Mouse (Mus musculus) midbrain, postnatal 0 days (tissue): ENCODE measurements around the gene Prrt4. TPM values are rescaled to one million over a fixed set of nuclear protein-coding genes. Genes with fewer than 3 reads are reported as not detected.

ENCODE experiments used
- ATAC-seq: fragments of 200-750 bp; cut with Nextera tagmentation; 2 replicates; pipeline ENCODE4 v1.8.0; 2017; ENCODE audit warnings: moderate number of reproducible peaks, mild to moderate bottlenecking, moderate TSS enrichment, moderate library complexity; ENCODE audit not compliant: low FRiP score
- DNase-seq: peaks from one replicate; pipeline ENCODE4 v3.0.0-alpha.2; 2015; ENCODE audit warnings: low spot score
- H3K27ac ChIP-seq: fragments of 300-500 bp; sonication (generic); 2 replicates; pipeline ENCODE4 v1.5.1; 2014; ENCODE audit warnings: low read depth, mild to moderate bottlenecking, low read length, mixed read lengths
- H3K27me3 ChIP-seq: fragments of 300-500 bp; sonication (generic); 2 replicates; pipeline ENCODE4 v1.6.1; 2014; ENCODE audit warnings: low read length, control low read depth, mixed read lengths; ENCODE audit not compliant: insufficient read depth
- H3K36me3 ChIP-seq: fragments of 300-500 bp; sonication (generic); 2 replicates; pipeline ENCODE4 v1.6.1; 2014; ENCODE audit warnings: low read length, control low read depth, mixed read lengths; ENCODE audit not compliant: insufficient read depth
- H3K4me1 ChIP-seq: fragments of 300-500 bp; sonication (generic); 2 replicates; pipeline ENCODE4 v1.6.1; 2014; ENCODE audit warnings: mild to moderate bottlenecking, control low read depth, antibody characterized with exemption, low read length, mixed read lengths; ENCODE audit not compliant: insufficient read depth
- H3K4me2 ChIP-seq: fragments of 300-500 bp; sonication (generic); 2 replicates; pipeline ENCODE4 v1.6.1; 2014; ENCODE audit warnings: low read depth, mild to moderate bottlenecking, low read length, mixed read lengths; ENCODE audit not compliant: poor library complexity, severe bottlenecking
- H3K4me3 ChIP-seq: fragments of 300-500 bp; sonication (generic); 2 replicates; pipeline ENCODE4 v1.5.1; 2014; ENCODE audit warnings: low read depth, mild to moderate bottlenecking, low read length, moderate library complexity
- H3K9ac ChIP-seq: fragments of 300-500 bp; sonication (generic); replicated peaks from 2 replicates; pipeline ENCODE4 v1.6.1; 2014; ENCODE audit warnings: mild to moderate bottlenecking, low read length, moderate library complexity, mixed read lengths; ENCODE audit not compliant: poor library complexity, severe bottlenecking
- H3K9me3 ChIP-seq: fragments of 300-500 bp; sonication (generic); 2 replicates; pipeline ENCODE4 v1.6.1; 2016; ENCODE audit warnings: low read length, control low read depth
- CTCF ChIP-seq: IDR thresholded peaks from 2 replicates; pipeline ENCODE4 v1.5.1; 2016; ENCODE audit warnings: antibody characterized with exemption, mild to moderate bottlenecking
- WGBS: fragments of 180-500 bp; shearing (Covaris S2); extraction: QIAGEN DNeasy Blood & Tissue Kit; methylation state at CpG from one replicate; pipeline ENCODE4 v1.1.7; 2014; 5-methylcytosine and 5-hydroxymethylcytosine counted together
- polyA plus RNA-seq: library from polyadenylated mRNA; unstranded; fragments of >200 nt; fragmentation: Nextera tagmentation; extraction: Ambion mirVana; gene quantifications from 2 replicates; pipeline ENCODE4 v1.2.1, GENCODE M21; 2015
- total RNA-seq: library from RNA; depleted of rRNA; stranded (reverse); fragments of >200 nt; gene quantifications from 2 replicates; pipeline ENCODE4 v1.2.3, GENCODE M21; 2014

Gene Prrt4
- total and polyA plus RNA-seq, 2 experiments from 2014 or later: 15.4 to 40.2 TPM

GRCm38 (mm10) chr6:29214245-29214644 lies 34.9 kb upstream of the Prrt4 start:
- Histone ChIP-seq H3K9ac (no peak overlapping the region), H3K27me3 (peaks cover 4% of the 10 kb centered on the region; the same call in 1 of the 2 replicates), H3K36me3 (no peaks in the 10 kb centered on the region), H3K4me2 (no peak overlapping the region), H3K4me3 (no peak overlapping the region), H3K9me3 (no peaks in the 10 kb centered on the region), H3K4me1 (peaks cover 10% of the 10 kb centered on the region; the same call in 1 of the 2 replicates), H3K27ac (no peak overlapping the region)
- no peak for TF ChIP-seq CTCF
- ATAC-seq (no peak), DNase-seq (no peak)
- 14% methylated on average over 1 of the region's 1 CpGs for WGBS

- no peak for TF ChIP-seq CTCF
- Histone ChIP-seq H3K27ac (no peak overlapping the region), H3K4me1 (peaks cover 10% of the 10 kb centered on the region; the same call in 1 of the 2 replicates), H3K4me3 (no peak overlapping the region), H3K9ac (no peak overlapping the region), H3K27me3 (peaks cover 4% of the 10 kb centered on the region; the same call in 1 of the 2 replicates), H3K9me3 (no peaks in the 10 kb centered on the region), H3K4me2 (no peak overlapping the region), H3K36me3 (no peaks in the 10 kb centered on the region)
- 64% methylated on average over 5 of the region's 5 CpGs for WGBS
- no peak for ATAC-seq
- no peak for DNase-seq
These were observed 34.1 kb upstream of the Prrt4 start for GRCm38 (mm10) chr6:29213436-29213835.

GRCm38 (mm10) chr6:29211806-29212492 lies 32.6 kb upstream of the Prrt4 start:
- H3K4me3 ChIP-seq: peak overlapping the region; percentile 70
- H3K27ac ChIP-seq: peak overlapping the region; percentile 86
- TF ChIP-seq CTCF: peak; percentile 44
- under 1% methylated on average over 50 of the region's 66 CpGs for WGBS
- ATAC-seq: peak; percentile 90
- no peaks in the 10 kb centered on the region for H3K9me3 ChIP-seq
- H3K4me1 ChIP-seq: peaks cover 10% of the 10 kb centered on the region; the same call in 1 of the 2 replicates
- peaks cover 4% of the 10 kb centered on the region; the same call in 1 of the 2 replicates for H3K27me3 ChIP-seq
- 0 out of 2 replicates have a peak, but pooled peaks cover 2% of the 10 kb centered on the region for H3K36me3 ChIP-seq
- peak; percentile 80 for DNase-seq
- peak overlapping the region; percentile 83 for H3K4me2 ChIP-seq
- H3K9ac ChIP-seq: peak overlapping the region; percentile 87

- H3K27me3 ChIP-seq: peaks cover 4% of the 10 kb centered on the region; the same call in 1 of the 2 replicates
- H3K4me2 ChIP-seq: peak overlapping the region; percentile 83
- no peaks in the 10 kb centered on the region for H3K9me3 ChIP-seq
- H3K27ac ChIP-seq: peak overlapping the region; percentile 86
- peaks cover 6% of the 10 kb centered on the region; the same call in 1 of the 2 replicates for H3K36me3 ChIP-seq
- WGBS: 31% methylated on average over 7 of the region's 7 CpGs
- DNase-seq (no peak), ATAC-seq (no peak)
- peak overlapping the region; percentile 87 for H3K9ac ChIP-seq
- TF ChIP-seq CTCF: 0 out of 2 replicates have a peak, but pooled peaks have one; percentile 21
- H3K4me1 ChIP-seq: peaks cover 10% of the 10 kb centered on the region; the same call in 1 of the 2 replicates
- peak overlapping the region; percentile 70 for H3K4me3 ChIP-seq
These were observed 31.8 kb upstream of the Prrt4 start for GRCm38 (mm10) chr6:29211146-29211545.

- peaks cover 11% of the 10 kb centered on the region; the same call in 1 of the 2 replicates for H3K36me3 ChIP-seq
- H3K27me3 ChIP-seq: peaks cover 4% of the 10 kb centered on the region; the same call in 1 of the 2 replicates
- H3K4me3 ChIP-seq: no peak overlapping the region
- DNase-seq: no peak
- peaks cover 10% of the 10 kb centered on the region; the same call in 1 of the 2 replicates for H3K4me1 ChIP-seq
- no peaks in the 10 kb centered on the region for H3K9me3 ChIP-seq
- H3K9ac ChIP-seq: no peak overlapping the region
- no peak for ATAC-seq
- TF ChIP-seq CTCF: no peak
- WGBS: 79% methylated on average over 9 of the region's 9 CpGs
- peak overlapping the region; percentile 22 for H3K4me2 ChIP-seq
- H3K27ac ChIP-seq: no peak overlapping the region
These were observed 31.0 kb upstream of the Prrt4 start for GRCm38 (mm10) chr6:29210231-29210936.
